Mouse (Mus musculus) kidney, embryonic 14.5 days (tissue): ENCODE measurements around the gene Nmnat2. TPM values are rescaled to one million over a fixed set of nuclear protein-coding genes. Genes with fewer than 3 reads are reported as not detected.
A peak's percentile ranks its signal among the peaks of the same experiment; 100 is the strongest.

ENCODE experiments used
- ATAC-seq: fragments of 200-750 bp; cut with Nextera tagmentation; 2 replicates; pipeline ENCODE4 v1.8.0; 2017; ENCODE audit warnings: moderate number of reproducible peaks, mild to moderate bottlenecking, moderate TSS enrichment, moderate library complexity; ENCODE audit not compliant: low FRiP score, low TSS enrichment
- H3K27ac ChIP-seq: fragments of 300-500 bp; sonication (generic); 2 replicates; pipeline ENCODE4 v1.5.1; 2014; ENCODE audit warnings: low read depth, mild to moderate bottlenecking, low read length, moderate library complexity, mixed read lengths
- H3K27me3 ChIP-seq: fragments of 300-500 bp; sonication (generic); 2 replicates; pipeline ENCODE4 v1.6.1; 2014; ENCODE audit warnings: mild to moderate bottlenecking, low read length; ENCODE audit not compliant: control insufficient read depth, insufficient read depth
- H3K36me3 ChIP-seq: fragments of 300-500 bp; sonication (generic); 2 replicates; pipeline ENCODE4 v1.6.1; 2014; ENCODE audit warnings: low read length, mixed read lengths; ENCODE audit not compliant: control insufficient read depth, insufficient read depth
- H3K4me1 ChIP-seq: fragments of 300-500 bp; sonication (generic); 2 replicates; pipeline ENCODE4 v1.6.1; 2014; ENCODE audit warnings: low read length, mixed read lengths; ENCODE audit not compliant: control insufficient read depth, insufficient read depth
- H3K4me2 ChIP-seq: fragments of 300-500 bp; sonication (generic); replicated peaks from 2 replicates; pipeline ENCODE4 v1.6.1; 2014; ENCODE audit warnings: low read depth, mild to moderate bottlenecking, low read length
- H3K4me3 ChIP-seq: fragments of 300-500 bp; sonication (generic); 2 replicates; pipeline ENCODE4 v1.5.1; 2014; ENCODE audit warnings: mild to moderate bottlenecking, low read length
- H3K9ac ChIP-seq: fragments of 300-500 bp; sonication (generic); 2 replicates; pipeline ENCODE4 v1.6.1; 2014; ENCODE audit warnings: low read depth, mild to moderate bottlenecking, low read length, moderate library complexity
- H3K9me3 ChIP-seq: fragments of 300-500 bp; sonication (generic); 2 replicates; pipeline ENCODE4 v1.6.1; 2016; ENCODE audit warnings: low read length; ENCODE audit not compliant: control insufficient read depth
- WGBS: fragments of 180-500 bp; shearing (Covaris S2); extraction: QIAGEN DNeasy Blood & Tissue Kit; methylation state at CpG from one replicate; pipeline ENCODE4 v1.1.7; 2014; 5-methylcytosine and 5-hydroxymethylcytosine counted together
- polyA plus RNA-seq: library from polyadenylated mRNA; unstranded; fragments of >200 nt; fragmentation: Nextera tagmentation; extraction: Ambion mirVana; gene quantifications from 2 replicates; pipeline ENCODE4 v1.2.1, GENCODE M21; 2014

The Nmnat2 gene
- polyA plus RNA-seq, 1 experiment from 2014 or later = 0.79 TPM

DNA sequence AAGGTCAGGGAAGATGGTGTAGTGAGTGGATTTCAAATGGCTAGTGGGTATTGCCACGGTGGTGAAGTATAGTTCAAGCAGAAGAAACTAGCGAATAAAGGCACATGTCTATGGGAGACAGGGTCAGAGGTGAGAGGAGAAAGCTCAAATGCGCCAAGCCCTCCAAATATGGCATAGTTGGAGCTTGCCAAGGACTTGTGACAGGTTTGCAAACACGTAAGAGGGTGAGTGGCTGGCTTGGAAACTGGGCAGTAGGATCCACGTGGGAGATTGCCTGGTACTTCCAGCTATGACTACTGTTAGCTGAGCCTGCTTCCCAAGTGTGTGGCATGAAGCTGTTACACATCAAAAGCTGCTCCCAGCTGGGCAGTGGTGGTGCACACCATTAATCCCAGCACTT is 96.7 kb downstream of the Nmnat2 start:
- H3K4me3 ChIP-seq = no peak overlapping the region
- H3K36me3 ChIP-seq = no peaks in the 10 kb centered on the region
- H3K27me3 ChIP-seq = no peaks in the 10 kb centered on the region
- no peak overlapping the region for H3K27ac ChIP-seq
- ATAC-seq = no peak
- H3K4me2 ChIP-seq = no peak overlapping the region
- no peaks in the 10 kb centered on the region for H3K9me3 ChIP-seq
- WGBS = 91% methylated on average over 5 of the region's 5 CpGs
- H3K4me1 ChIP-seq = peaks cover 6% of the 10 kb centered on the region; the same call in 1 of the 2 replicates
- H3K9ac ChIP-seq = no peak overlapping the region

DNA sequence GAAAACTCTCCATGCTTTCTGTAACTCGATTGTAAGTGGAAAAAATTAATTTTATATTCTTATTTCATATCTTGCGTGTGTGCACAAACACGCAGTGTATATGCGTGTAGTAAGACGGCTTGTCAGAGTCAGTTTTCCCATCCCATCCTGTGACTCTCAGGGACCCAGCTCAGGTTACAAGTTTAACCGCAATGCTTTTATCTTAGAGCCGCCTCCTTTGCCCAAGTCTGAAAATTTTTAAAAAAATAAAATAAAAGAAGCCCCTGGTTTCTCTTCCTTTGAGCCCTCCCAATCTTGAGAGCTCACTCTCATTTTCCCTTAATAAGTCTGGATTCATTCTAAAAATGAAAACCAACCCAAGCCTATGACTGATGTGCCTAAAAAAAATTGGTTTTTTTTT is 98.8 kb downstream of the Nmnat2 start:
- Histone ChIP-seq H3K9ac (no peak overlapping the region), H3K27ac (no peak overlapping the region), H3K4me2 (no peak overlapping the region), H3K4me3 (no peak overlapping the region), H3K4me1 (no peaks in the 10 kb centered on the region; the same call in 1 of the 2 replicates), H3K9me3 (no peaks in the 10 kb centered on the region), H3K36me3 (no peaks in the 10 kb centered on the region), H3K27me3 (no peaks in the 10 kb centered on the region)
- 21% methylated on average over 7 of the region's 7 CpGs for WGBS
- ATAC-seq = 0 out of 2 replicates have a peak, but pooled peaks have one; percentile 32

DNA sequence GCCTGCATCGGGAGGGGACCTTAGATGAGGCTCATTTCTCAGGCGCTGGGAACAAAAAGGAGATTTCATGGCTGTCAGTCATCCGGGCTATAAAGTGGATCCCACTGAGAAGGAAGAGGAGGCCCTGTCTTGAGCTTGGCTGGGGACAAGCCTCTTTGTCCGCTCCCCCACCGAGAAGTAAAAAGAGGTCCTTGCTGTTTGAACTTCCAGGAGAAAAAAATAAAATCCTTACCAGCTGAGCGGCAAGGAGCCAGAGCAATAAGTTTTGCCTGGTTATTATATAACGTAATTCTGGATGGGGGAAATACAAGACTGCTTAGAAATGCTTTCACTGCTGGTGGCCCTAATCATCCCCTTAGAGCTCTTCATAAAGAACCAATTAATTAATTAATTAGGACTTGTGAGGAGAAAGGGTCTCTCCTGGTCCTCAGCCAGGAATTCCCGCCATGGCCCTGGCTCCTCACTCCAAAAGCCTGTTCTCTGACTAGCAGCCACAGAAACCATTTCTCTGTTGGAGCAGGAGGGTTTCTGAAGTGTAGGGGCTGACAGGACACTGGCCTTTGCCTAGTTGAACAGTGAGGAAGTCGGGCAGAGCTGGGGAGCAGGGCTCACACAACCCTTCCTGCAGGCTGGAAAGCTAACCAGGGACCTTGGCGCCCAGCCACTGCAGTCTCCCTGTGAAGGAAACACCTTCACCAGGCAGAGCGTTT is 99.5 kb downstream of the Nmnat2 start:
- Histone ChIP-seq H3K27me3 (no peaks in the 10 kb centered on the region), H3K4me2 (no peak overlapping the region), H3K9ac (no peak overlapping the region), H3K27ac (no peak overlapping the region), H3K4me1 (no peaks in the 10 kb centered on the region), H3K9me3 (no peaks in the 10 kb centered on the region), H3K4me3 (no peak overlapping the region), H3K36me3 (no peaks in the 10 kb centered on the region)
- 22% methylated on average over 11 of the region's 11 CpGs for WGBS
- ATAC-seq = no peak

DNA sequence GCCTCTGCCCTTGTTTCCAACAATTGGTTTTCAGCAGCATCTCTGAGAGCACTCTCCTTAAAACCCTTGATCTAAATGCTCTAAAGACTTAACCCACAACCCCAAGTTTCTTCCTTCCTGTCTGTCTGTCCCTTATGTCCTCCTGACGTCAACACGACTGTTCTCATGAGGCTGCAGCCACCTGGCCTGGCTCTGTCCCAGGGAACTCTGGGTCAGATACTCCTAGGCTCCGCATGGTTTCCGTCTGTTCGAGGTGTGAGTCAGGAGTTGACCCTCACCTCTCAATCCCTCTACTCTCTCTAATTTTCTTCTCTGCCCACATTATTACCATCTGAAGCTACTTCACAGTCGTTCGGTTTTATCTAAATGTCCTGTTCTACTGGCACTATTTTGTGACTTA is 103.5 kb downstream of the Nmnat2 start:
- no peak for ATAC-seq
- 82% methylated on average over 7 of the region's 7 CpGs for WGBS
- no peak overlapping the region for H3K9ac ChIP-seq
- H3K4me3 ChIP-seq = no peak overlapping the region
- no peaks in the 10 kb centered on the region for H3K36me3 ChIP-seq
- no peaks in the 10 kb centered on the region for H3K9me3 ChIP-seq
- no peak overlapping the region for H3K27ac ChIP-seq
- H3K4me2 ChIP-seq = no peak overlapping the region
- no peaks in the 10 kb centered on the region for H3K4me1 ChIP-seq
- H3K27me3 ChIP-seq = no peaks in the 10 kb centered on the region

DNA sequence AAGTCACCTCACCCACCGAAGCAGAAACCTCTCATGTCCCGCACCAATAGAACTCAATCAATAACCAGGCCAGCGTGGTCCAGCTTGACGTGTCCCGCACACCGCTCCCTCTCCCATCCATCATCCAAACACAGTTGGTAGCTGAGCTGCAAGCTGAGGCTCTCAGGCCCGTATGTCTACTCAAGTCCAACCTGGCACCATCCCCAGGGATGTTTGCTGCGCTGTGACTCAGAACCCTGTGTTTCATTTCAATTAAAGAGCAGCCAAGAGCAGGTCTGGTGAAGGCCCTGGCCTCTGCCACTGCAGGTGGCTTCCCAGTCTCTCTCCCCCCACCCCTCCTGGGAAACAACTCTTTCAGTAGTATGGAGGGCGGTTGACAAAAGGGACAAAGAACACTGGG is 104.8 kb downstream of the Nmnat2 start:
- WGBS = 89% methylated on average over 9 of the region's 9 CpGs
- H3K4me1 ChIP-seq = no peaks in the 10 kb centered on the region
- ATAC-seq = no peak
- H3K27ac ChIP-seq = no peak overlapping the region
- H3K9me3 ChIP-seq = no peaks in the 10 kb centered on the region
- H3K27me3 ChIP-seq = no peaks in the 10 kb centered on the region
- H3K4me3 ChIP-seq = no peak overlapping the region
- H3K4me2 ChIP-seq = no peak overlapping the region
- no peak overlapping the region for H3K9ac ChIP-seq
- H3K36me3 ChIP-seq = no peaks in the 10 kb centered on the region

DNA sequence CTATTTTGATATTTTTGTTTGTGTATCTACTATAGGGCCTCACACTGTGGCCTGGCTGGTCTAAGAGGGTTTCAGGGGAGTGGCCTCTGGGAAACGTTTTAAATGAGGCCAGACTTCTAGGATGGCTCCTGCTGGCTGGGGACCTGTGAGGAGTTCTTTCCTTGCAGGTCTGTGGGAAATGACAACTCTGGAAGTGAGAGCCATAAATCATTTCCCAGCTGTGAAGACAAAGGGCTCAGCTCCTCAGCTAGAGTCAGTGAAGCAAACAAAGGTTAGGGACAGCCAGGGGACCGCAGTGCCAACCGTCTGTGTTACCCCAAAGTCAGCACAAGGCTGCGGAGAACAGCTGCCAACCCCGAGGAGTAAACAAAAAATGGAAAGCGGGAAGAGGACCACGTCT is 107.8 kb downstream of the Nmnat2 start:
- Histone ChIP-seq H3K9ac (no peak overlapping the region), H3K36me3 (no peaks in the 10 kb centered on the region), H3K27ac (no peak overlapping the region), H3K4me1 (0 out of 2 replicates have a peak, but pooled peaks cover 6% of the 10 kb centered on the region), H3K9me3 (no peaks in the 10 kb centered on the region), H3K4me3 (no peak overlapping the region), H3K4me2 (no peak overlapping the region), H3K27me3 (no peaks in the 10 kb centered on the region)
- WGBS = 15% methylated on average over 7 of the region's 7 CpGs
- peak; percentile 61 for ATAC-seq

DNA sequence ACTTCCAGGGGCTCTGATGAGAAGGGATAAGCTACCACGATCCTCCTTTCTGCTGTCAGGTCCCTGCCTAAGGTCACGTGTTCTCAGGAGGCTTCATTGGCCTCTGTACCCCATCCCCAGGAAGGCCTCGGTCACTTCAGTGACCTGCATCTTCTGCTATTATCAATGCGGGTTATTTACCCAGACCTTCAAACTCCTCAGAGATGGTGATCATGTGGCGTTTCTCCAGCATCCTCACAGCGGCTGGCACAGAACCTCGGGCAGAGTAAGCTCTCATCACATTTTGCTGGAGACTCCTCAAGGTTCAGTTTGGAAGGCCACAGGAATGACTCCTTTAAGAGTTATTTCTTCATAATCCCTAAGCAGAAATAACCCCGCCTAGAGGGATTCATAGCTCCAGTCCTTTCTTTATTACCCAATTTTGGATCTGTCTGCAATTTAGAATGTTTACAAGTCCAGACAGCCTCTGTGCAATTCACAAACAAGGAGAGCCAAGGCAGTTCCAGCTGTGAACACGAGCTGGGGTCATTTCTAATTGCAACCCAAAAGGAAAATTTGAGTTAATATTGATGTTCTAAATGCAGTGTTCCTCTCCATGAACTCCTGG is 110.1 kb downstream of the Nmnat2 start:
- no peaks in the 10 kb centered on the region for H3K36me3 ChIP-seq
- WGBS = 79% methylated on average over 9 of the region's 9 CpGs
- H3K27me3 ChIP-seq = no peaks in the 10 kb centered on the region
- H3K4me3 ChIP-seq = no peak overlapping the region
- H3K4me2 ChIP-seq = no peak overlapping the region
- no peak overlapping the region for H3K27ac ChIP-seq
- H3K9me3 ChIP-seq = no peaks in the 10 kb centered on the region
- no peak for ATAC-seq
- H3K4me1 ChIP-seq = 0 out of 2 replicates have a peak, but pooled peaks cover 6% of the 10 kb centered on the region
- no peak overlapping the region for H3K9ac ChIP-seq

DNA sequence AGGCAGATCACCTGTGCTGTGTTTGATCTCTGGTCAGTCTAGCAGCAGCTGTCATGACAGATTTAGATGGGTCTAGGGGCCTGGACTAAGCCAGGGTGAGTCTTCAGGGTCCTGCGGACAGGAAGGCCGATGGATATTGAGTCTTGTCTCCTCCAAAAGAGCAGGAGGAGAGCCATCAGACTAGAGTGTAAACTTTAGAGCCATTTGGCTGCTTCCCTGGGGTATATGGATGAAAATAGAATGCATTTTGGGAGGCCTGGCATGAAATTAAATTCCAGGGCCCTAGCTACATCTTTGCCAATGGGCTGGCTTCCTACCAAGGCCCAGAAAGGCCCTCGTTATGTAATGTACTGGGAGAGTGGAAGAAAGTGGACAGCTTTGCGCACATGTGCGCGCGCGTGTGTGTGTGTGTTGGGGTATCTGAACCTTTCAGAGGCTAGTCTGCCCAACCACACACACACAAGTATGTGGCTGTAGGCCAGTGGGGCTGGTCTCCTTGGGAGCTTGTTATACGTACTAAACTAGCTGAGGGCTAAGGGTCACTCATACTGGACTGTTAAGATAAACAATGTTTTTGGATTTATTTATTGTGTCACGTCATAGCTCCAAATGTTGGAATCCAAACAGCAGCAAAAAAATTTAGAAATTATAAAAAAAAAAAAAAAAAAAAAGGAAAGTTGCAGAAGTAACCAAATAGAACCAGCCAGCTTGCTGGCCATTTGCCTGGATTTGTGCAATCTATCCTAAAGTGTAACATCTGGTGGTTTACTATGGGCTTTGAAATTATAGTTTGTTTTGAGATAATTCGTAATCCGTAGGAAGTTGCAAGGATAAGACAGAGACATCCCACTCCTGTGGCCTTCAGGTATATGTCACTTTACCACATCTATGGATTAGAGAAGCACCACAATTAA is 110.9 kb downstream of the Nmnat2 start:
- Histone ChIP-seq H3K27me3 (no peaks in the 10 kb centered on the region), H3K27ac (peak overlapping the region; percentile 51; the same call in 1 of the 2 replicates), H3K9ac (0 out of 2 replicates have a peak overlapping the region, but pooled peaks have one; percentile 4), H3K4me2 (no peak overlapping the region), H3K4me3 (no peak overlapping the region), H3K4me1 (0 out of 2 replicates have a peak, but pooled peaks cover 6% of the 10 kb centered on the region), H3K9me3 (no peaks in the 10 kb centered on the region), H3K36me3 (no peaks in the 10 kb centered on the region)
- 80% methylated on average over 12 of the region's 12 CpGs for WGBS
- peak; percentile 56; the same call in 1 of the 2 replicates for ATAC-seq
